Mouse (Mus musculus) myocyte (in vitro differentiated cells): ENCODE measurements around the gene Gper1. TPM values are rescaled to one million over a fixed set of nuclear protein-coding genes. Genes with fewer than 3 reads are reported as not detected.

Source experiments
- H3K27me3 ChIP-seq: one replicate; pipeline ENCODE4 v1.6.1; 2011; ENCODE audit not compliant: control insufficient read depth, insufficient read depth, insufficient read length
- H3K36me3 ChIP-seq: one replicate; pipeline ENCODE4 v1.6.1; 2011; ENCODE audit not compliant: control insufficient read depth, insufficient read depth
- H3K4me2 ChIP-seq: one replicate; pipeline ENCODE4 v1.6.1; 2011; ENCODE audit warnings: low read depth, control low read depth
- H3K4me3 ChIP-seq: one replicate; pipeline ENCODE4 v1.5.1; 2011; ENCODE audit warnings: mild to moderate bottlenecking, control low read depth, moderate library complexity
- H3K79me2 ChIP-seq: one replicate; pipeline ENCODE4 v1.6.1; 2011; ENCODE audit not compliant: control insufficient read depth, insufficient read depth
- H3ac ChIP-seq: one replicate; pipeline ENCODE4 v1.6.1; 2011; ENCODE audit not compliant: control insufficient read depth, insufficient read length
- CEBPB ChIP-seq: IDR thresholded peaks from 2 replicates; pipeline ENCODE4 v1.6.1; 2011; ENCODE audit warnings: mild to moderate bottlenecking, moderate library complexity; ENCODE audit not compliant: poor library complexity, insufficient read depth, severe bottlenecking
- E2F4 ChIP-seq: IDR thresholded peaks from one replicate; pipeline ENCODE4 v1.6.1; 2011; ENCODE audit warnings: mild to moderate bottlenecking, control low read depth, moderate library complexity; ENCODE audit not compliant: insufficient read depth
- MAX ChIP-seq: IDR thresholded peaks from one replicate; pipeline ENCODE4 v1.6.1; 2011; ENCODE audit warnings: low read depth, mild to moderate bottlenecking, control low read depth
- MYOD1 ChIP-seq, 3 experiments: IDR thresholded peaks; one replicate each; pipeline ENCODE4 v1.6.1; 2011; ENCODE audit warnings: control low read depth in 2 of 3, low read depth in 2 of 3, mild to moderate bottlenecking in 2 of 3, moderate library complexity in 1 of 3; ENCODE audit not compliant: insufficient read length in 2 of 3, control insufficient read depth in 1 of 3
- MYOG ChIP-seq, 3 experiments: IDR thresholded peaks; one replicate each; pipeline ENCODE4 v1.6.1; 2011; ENCODE audit warnings: control low read depth in 2 of 3, low read depth in 2 of 3, mild to moderate bottlenecking in 2 of 3; ENCODE audit not compliant: insufficient read length in 2 of 3, control insufficient read depth in 1 of 3, insufficient read depth in 1 of 3
- POLR2A ChIP-seq: IDR thresholded peaks from one replicate; pipeline ENCODE4 v1.6.1; 2011; ENCODE audit warnings: low read depth, mild to moderate bottlenecking, control low read depth, moderate library complexity; ENCODE audit not compliant: insufficient read length
- POLR2AphosphoS2 ChIP-seq: IDR thresholded peaks from one replicate; pipeline ENCODE4 v1.6.1; 2011; ENCODE audit warnings: low read depth, control low read depth; ENCODE audit not compliant: insufficient read length
- REST ChIP-seq: IDR thresholded peaks from one replicate; pipeline ENCODE4 v1.6.1; 2011; ENCODE audit warnings: mild to moderate bottlenecking, control low read depth, moderate library complexity; ENCODE audit not compliant: insufficient read depth, insufficient read length
- SRF ChIP-seq: IDR thresholded peaks from one replicate; pipeline ENCODE4 v1.6.1; 2011; ENCODE audit warnings: low read depth; ENCODE audit not compliant: control insufficient read depth, insufficient read length
- TCF12 ChIP-seq: IDR thresholded peaks from one replicate; pipeline ENCODE4 v1.6.1; 2011; ENCODE audit warnings: mild to moderate bottlenecking, control low read depth; ENCODE audit not compliant: poor library complexity, insufficient read depth, severe bottlenecking
- TCF3 ChIP-seq: IDR thresholded peaks from one replicate; pipeline ENCODE4 v1.6.1; 2011; ENCODE audit warnings: low read depth, control low read depth; ENCODE audit not compliant: insufficient read length
- USF1 ChIP-seq: IDR thresholded peaks from one replicate; pipeline ENCODE4 v1.6.1; 2011; ENCODE audit warnings: low read depth, mild to moderate bottlenecking, control low read depth, moderate library complexity
- polyA plus RNA-seq: library from polyadenylated mRNA; unstranded; fragments of >200 nt; fragmentation: generic; extraction: Trizol; gene quantifications from one replicate; pipeline ENCODE4 v1.2.1, GENCODE M21; 2012; ENCODE audit warnings: missing spikeins

Gper1 gene
- polyA plus RNA-seq, 1 experiment, result 9.2 TPM

- no peaks in the 10 kb centered on the region for H3K79me2 ChIP-seq
- no peaks in the 10 kb centered on the region for H3K36me3 ChIP-seq
- H3K4me3 ChIP-seq, result peak overlapping the region; percentile 34
These were observed 44.7 kb upstream of the Gper1 start for GRCm38 (mm10) chr5:139378271-139378556.

GRCm38 (mm10) chr5:139378986-139379629 is 43.8 kb upstream of the Gper1 start:
- no peak for TF ChIP-seq USF1
- peak in 1 of 3 experiments; percentile 21 for TF ChIP-seq MYOD1 (IDR thresholded peaks at IDR 0.05; ENCODE audit: control insufficient read depth in 1 of 3, insufficient read length in 2 of 3, low read depth in 2 of 3)
- peak; percentile 45 for TF ChIP-seq POLR2A
- TF ChIP-seq E2F4, result no peak
- no peak for TF ChIP-seq MAX
- TF ChIP-seq TCF12, result no peak
- TF ChIP-seq MYOG (IDR thresholded peaks at IDR 0.05; ENCODE audit: control insufficient read depth in 1 of 3, insufficient read depth in 1 of 3, insufficient read length in 2 of 3, low read depth in 2 of 3), result peak in 2 of 3 experiments; percentile 5 to 78
- no peak for TF ChIP-seq POLR2AphosphoS2
- Histone ChIP-seq H3K4me2 (peak overlapping the region; percentile 91), H3ac (no peak overlapping the region), H3K36me3 (no peaks in the 10 kb centered on the region), H3K4me3 (peak overlapping the region; percentile 34), H3K79me2 (no peaks in the 10 kb centered on the region), H3K27me3 (no peaks in the 10 kb centered on the region)

More at GRCm38 (mm10) chr5:139378271-139378556, 44.7 kb upstream of the Gper1 start:
- Histone ChIP-seq H3K4me2 (peak overlapping the region; percentile 91), H3ac (no peak overlapping the region), H3K27me3 (no peaks in the 10 kb centered on the region)
- TF ChIP-seq MAX, result no peak
- TF ChIP-seq SRF, result no peak
- TF ChIP-seq E2F4, result no peak
- TF ChIP-seq CEBPB, result no peak
- peak in 2 of 3 experiments; percentile 17 to 80 for TF ChIP-seq MYOG (IDR thresholded peaks at IDR 0.05; ENCODE audit: control insufficient read depth in 1 of 3, insufficient read depth in 1 of 3, insufficient read length in 2 of 3, low read depth in 2 of 3)
- TF ChIP-seq TCF12, result no peak
- no peak for TF ChIP-seq REST
- peak in 2 of 3 experiments; percentile 35 to 80 for TF ChIP-seq MYOD1 (IDR thresholded peaks at IDR 0.05; ENCODE audit: control insufficient read depth in 1 of 3, insufficient read length in 2 of 3, low read depth in 2 of 3)

- H3K27me3 ChIP-seq, result no peaks in the 10 kb centered on the region
- H3K79me2 ChIP-seq, result no peaks in the 10 kb centered on the region
- no peaks in the 10 kb centered on the region for H3K36me3 ChIP-seq
- H3K4me3 ChIP-seq, result peak overlapping the region; percentile 34
- peak overlapping the region; percentile 14 for H3ac ChIP-seq
- TF ChIP-seq MAX, result no peak
- no peak for TF ChIP-seq MYOG (IDR thresholded peaks at IDR 0.05; ENCODE audit: control insufficient read depth in 1 of 3, insufficient read depth in 1 of 3, insufficient read length in 2 of 3, low read depth in 2 of 3)
- no peak for TF ChIP-seq E2F4
- TF ChIP-seq SRF, result no peak
- TF ChIP-seq POLR2AphosphoS2, result no peak
- TF ChIP-seq POLR2A, result no peak
- no peak for TF ChIP-seq REST
- TF ChIP-seq TCF3, result no peak
- no peak for TF ChIP-seq MYOD1 (IDR thresholded peaks at IDR 0.05; ENCODE audit: control insufficient read depth in 1 of 3, insufficient read length in 2 of 3, low read depth in 2 of 3)
- TF ChIP-seq CEBPB, result no peak
- no peak for TF ChIP-seq USF1
- H3K4me2 ChIP-seq, result peak overlapping the region; percentile 91
These were observed 43.1 kb upstream of the Gper1 start for GRCm38 (mm10) chr5:139379771-139380384.

- Histone ChIP-seq H3K4me3 (peak overlapping the region; percentile 34), H3K4me2 (peak overlapping the region; percentile 91), H3K36me3 (no peaks in the 10 kb centered on the region), H3K79me2 (no peaks in the 10 kb centered on the region), H3K27me3 (no peaks in the 10 kb centered on the region), H3ac (peak overlapping the region; percentile 14)
- TF ChIP-seq REST (no peak), USF1 (no peak), MYOG (IDR thresholded peaks at IDR 0.05; ENCODE audit: control insufficient read depth in 1 of 3, insufficient read depth in 1 of 3, insufficient read length in 2 of 3, low read depth in 2 of 3) (peak in 2 of 3 experiments; percentile 39 to 76), MAX (no peak), TCF12 (no peak), TCF3 (peak; percentile 26), POLR2A (peak; percentile 69), MYOD1 (IDR thresholded peaks at IDR 0.05; ENCODE audit: control insufficient read depth in 1 of 3, insufficient read length in 2 of 3, low read depth in 2 of 3) (peak in 2 of 3 experiments; percentile 37 to 75), SRF (no peak), E2F4 (no peak), POLR2AphosphoS2 (peak; percentile 70), CEBPB (no peak)
These were observed 42.3 kb upstream of the Gper1 start for GRCm38 (mm10) chr5:139380385-139381248.
